Mouse (Mus musculus): ENCODE results near the gene Mrtfa.

Gene Mrtfa

DNA sequence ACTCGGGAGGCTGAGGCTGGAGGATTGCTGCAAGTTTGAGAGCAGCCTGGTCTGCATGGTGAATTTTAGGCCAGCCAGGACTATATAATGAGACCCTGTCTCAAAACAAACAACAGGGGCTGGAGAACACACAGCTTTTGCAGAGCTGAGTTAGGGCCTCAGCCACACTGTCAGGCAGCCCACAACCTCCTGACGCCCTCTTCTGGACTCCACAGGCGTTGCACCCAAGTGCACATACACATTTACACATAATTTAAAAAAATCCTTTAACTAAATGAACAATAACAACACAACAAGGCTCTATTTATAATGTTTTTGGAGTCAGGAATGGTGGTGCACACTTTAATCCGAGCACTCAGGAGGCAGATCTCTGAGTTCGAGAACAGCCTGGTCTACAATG, 7.9 kb upstream of the Mrtfa start:
- DNase-seq (ENCODE audit: extremely low spot score, low read depth, low spot score): no peak

DNA sequence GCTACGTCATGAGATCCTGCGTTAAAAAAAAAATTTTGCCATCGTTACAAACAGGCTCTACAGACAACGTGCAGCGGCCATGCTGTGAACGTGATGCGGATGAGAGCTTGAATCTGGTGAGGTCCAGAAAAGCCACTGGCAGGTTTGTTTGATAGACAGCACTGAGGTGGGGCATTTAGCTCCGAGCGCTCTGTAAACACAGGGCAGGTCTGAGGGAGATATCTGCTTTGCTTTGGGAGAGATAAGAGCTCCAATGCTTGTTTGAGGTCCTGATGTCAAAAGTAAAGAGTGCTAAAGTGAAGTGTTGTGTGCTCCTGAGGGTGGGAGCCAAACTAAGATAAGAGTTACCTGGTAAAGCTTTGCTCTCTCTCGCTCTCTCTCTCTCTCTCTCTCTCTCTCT, 6.6 kb upstream of the Mrtfa start:
- no peak for DNase-seq (ENCODE audit: extremely low spot score, low read depth, low spot score)

DNA sequence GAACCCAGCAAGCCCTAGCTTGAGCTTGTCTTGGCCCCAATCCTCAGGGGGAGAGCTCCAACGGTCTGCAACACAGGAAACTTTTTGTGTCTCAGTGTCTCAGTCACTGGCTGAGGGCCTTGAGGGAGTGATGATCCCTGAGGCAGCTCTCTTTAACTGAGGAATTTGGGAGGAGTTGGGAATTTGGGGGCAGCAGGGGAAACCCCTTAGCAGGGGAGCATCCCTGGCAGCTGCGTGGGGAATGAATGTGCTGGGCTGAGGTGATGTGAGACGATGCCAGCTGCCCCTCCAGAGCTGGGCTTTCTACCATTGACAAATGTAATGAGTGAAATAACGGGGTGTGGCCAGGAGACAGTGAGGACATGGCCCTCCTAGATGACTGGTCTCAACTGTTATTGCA, 4.9 kb upstream of the Mrtfa start:
- no peak for DNase-seq (ENCODE audit: extremely low spot score, low read depth, low spot score)

DNA sequence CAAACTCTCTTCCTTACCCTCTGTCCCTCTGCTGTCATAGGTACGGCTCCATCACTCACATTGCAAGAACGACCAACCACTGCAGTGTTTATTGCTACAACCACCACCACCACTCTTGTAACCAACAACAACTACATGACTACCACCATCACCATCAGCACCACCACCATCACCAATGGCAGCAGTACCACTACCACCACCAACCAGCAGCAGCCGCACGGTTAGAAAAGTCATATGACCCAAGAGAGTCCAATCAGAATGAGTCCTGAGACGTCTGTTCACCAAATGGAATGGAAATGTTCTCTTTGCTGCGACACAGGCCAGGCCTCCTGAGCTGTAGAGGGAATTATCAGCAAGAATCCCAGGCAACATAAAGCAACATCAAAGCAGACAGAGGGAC, 4.2 kb upstream of the Mrtfa start:
- no peak for DNase-seq (ENCODE audit: extremely low spot score, low read depth, low spot score)

DNA sequence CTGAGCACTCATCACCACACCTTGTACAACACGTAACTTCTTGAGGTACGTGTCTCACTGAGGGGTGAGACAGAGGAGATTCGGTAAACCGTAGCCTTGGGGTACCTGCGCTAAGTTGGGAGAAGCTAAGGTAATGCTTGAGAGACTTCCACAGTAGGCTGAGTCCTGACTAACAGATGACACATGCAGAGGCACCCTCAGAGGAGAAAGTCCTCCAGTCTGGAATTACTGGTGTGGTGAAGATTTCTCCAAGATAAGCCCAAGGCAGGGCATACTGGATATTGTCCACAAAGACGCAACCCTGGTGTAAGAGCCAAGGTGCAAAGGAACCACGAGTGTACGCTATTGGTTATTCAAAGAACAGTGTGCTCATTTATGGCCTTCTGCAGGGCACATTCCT, 2.3 kb upstream of the Mrtfa start:
- no peak for DNase-seq (ENCODE audit: extremely low spot score, low read depth, low spot score)

DNA sequence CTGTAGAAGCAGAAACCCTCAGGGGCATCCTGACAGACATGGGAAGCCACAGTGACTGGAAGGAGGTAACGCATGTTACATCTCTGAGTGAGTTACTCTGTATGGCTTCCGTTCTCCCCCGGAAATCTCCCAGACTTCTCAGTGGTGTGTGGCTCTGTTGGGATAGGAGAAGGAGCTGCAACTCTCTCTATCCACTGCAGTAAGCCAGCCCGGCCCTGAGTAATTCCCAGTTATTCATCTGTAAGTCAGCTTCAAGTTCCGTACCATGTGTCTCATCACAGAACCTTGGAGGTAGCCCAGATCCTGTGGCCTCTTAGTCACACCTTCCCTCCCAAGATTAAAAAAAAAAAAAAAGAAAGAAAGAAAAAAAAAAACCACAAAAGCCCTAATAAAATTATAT, 1.8 kb upstream of the Mrtfa start:
- no peak for DNase-seq (ENCODE audit: extremely low spot score, low read depth, low spot score)

DNA sequence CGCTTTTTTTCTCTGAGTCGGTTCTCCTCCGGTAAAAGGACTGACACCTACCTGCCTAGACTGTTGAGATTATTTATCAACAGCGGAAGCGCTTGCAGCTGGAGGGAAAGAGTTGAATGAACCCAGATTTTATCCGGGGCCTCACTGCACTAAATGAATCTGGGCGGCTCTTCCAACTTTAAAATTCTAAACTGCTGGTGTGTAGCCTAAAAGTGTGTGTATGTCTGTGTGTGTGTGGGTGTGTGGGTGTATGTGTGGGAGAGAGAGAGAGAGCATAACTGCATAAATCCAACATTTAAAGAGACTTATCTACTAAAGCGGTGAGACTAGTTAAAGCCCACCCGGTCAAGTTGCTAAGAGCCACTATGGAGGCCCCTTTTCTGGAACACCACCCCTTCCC, 746 bp upstream of the Mrtfa start:
- DNase-seq (ENCODE audit: extremely low spot score, low read depth, low spot score): no peak

DNA sequence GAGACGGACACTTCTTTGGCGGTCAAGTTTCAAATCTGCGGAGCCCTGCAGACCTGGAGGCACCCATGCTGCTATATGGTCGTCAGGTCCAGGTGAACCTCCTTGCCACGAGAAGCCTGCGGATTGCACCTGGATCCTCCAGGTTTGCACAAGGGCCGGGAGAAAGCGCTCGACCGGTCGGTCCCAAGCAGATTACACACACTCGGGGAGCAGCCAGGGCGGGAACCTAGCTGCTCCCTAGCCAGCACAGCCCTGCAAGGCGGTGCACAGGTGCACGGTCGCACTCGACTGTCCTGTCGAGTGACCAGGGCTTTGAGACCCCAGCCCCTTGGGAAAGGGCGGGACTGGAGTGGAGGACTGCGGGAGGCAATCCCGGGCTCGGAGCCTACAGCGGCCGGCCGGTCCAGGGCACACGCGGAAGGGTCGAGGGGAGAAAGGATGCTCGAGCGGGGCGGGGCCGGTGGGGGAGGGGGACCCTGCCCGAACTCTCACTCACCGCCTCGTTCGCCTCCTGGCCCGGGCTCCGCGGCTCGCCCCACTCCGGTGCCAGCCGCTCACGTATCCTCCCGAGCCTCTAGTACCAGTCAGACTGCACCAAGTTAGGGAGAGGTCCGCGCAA, 437 bp downstream of the Mrtfa start:
- DNase-seq (ENCODE audit: extremely low spot score, low read depth, low spot score): no peak

DNA sequence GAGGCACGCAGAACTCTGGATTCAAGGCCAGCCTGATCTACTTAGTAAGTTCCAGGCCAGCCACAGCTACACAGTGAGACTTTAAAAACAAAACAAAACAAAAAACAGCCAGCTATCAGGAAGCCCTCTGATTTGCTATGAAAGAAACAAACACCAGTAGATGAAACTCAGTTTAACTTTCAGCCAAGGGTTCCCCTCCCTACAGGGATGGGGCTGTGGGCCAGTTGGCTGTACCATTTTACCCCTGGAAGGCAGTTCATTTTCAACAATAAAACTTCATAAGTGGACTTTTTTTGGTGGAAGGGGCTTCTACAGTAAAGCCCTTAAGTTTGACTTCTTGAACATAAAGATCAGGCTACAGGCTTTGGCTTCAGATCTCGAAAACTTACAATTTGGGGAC, 1.5 kb downstream of the Mrtfa start:
- DNase-seq (ENCODE audit: extremely low spot score, low read depth, low spot score): no peak

DNA sequence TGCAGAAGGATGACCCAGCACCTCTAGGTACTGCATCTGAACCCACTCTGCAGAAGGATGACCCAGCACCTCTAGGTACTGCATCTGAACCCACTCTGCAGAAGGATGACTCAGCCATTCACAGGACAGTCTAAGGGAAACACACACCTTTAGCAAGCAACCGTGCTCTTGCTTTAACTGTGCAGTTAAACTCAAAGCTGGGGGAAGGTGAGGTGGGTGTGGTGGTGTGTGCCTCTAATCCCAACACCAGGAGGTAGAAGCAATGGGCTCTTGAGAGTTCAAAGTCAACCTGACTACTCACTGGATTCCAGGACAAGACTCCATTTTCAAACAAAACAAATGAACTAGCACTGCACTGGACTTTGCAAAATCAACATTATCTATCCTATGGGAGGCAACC, 5.6 kb downstream of the Mrtfa start:
- no peak for DNase-seq (ENCODE audit: extremely low spot score, low read depth, low spot score)

DNA sequence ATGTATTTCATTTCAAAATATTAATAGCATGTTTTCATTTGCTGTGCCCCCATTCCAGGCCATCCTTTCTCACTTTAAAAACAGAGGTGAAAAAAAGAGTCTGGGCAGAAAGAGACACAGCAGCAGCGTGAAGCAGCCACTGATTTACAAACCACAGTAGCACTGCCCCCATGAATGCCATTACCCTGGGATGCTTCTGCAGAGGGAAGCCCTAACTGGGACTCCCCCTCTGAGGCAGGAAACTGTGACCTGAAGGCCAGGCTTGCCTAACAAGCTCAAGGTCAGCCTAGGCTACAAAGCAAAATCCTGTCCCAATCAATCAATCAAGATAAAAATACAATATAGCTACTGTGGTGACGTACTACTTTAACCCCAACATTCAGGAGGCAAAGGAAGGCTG, 9.3 kb downstream of the Mrtfa start:
- no peak for DNase-seq (ENCODE audit: extremely low spot score, low read depth, low spot score)

DNA sequence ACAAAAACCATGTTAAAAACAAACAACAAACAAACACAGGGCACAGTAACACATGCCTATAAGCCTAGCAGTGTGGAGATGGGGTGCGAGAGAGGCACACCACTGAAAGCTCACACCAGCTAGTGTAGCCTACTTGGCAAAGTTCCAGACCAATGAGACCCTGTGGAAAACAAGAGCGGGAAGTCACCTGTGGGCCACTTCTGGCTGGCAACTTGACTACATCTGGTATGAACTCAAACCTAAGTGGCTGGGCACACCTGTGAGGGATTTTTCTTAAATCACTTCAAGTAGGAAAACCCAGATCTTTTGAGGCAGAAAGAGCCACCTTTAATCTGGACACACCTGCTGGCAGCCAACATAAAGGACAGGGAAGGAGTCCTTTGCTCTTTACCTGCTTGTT, 11.0 kb downstream of the Mrtfa start:
- DNase-seq (ENCODE audit: extremely low spot score, low read depth, low spot score): no peak

DNA sequence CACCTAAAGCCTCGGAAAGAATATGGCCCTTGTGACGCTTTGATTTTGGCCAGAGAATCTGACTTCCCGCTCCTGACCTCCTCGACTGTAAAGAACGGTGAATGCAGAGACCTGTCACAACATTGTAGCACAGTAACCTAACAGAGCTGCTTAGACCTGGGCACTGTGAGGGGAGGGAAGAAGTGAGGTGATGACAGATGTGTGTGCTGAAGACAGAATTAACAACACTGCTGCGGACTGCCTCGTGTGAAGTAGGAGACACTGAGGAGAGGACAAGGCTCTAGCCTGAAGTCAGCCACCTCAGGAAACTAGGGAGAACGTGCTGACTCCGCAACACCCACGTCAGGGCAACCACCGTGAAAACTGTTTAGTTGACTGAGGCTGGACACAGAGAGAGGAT, 11.9 kb downstream of the Mrtfa start:
- no peak for DNase-seq (ENCODE audit: extremely low spot score, low read depth, low spot score)

DNA sequence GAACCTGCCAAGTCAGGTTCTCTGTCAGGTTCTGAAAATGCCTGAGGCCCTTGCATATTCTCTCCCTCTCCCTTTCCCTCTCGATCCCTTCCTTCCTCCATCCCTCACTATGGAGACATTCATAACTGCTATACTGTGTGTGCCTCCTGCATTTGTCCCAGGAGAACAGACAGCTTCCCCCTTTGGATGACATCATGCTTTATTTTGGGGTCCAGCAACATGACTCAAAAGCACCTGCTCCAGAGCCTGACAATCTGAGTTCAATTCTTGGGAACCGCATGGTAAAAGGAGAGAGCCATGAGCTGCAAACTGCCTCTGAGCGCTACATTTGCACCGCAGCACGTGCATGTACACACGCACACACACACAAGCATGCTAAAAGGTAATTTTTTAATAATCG, 12.7 kb downstream of the Mrtfa start:
- DNase-seq (ENCODE audit: extremely low spot score, low read depth, low spot score): no peak

DNA sequence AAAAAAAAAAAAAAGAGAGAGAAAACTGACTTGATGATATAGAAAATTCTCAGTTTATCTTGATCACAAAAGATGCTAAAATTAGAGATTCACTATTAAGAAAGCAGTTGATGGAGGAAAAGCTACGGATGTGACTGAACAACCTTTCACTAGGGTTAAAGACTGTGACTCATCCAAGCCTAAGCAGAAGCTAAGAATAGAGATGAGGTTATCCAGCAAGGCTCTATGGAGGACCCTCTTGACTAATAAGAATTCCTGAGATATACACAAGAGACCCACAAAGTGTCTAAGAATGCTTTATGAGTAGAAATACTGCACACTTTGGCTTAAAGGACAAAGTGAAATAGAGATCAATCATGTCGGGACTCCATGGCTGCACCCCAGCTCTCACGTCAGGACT, 14.9 kb downstream of the Mrtfa start:
- no peak for DNase-seq (ENCODE audit: extremely low spot score, low read depth, low spot score)

DNA sequence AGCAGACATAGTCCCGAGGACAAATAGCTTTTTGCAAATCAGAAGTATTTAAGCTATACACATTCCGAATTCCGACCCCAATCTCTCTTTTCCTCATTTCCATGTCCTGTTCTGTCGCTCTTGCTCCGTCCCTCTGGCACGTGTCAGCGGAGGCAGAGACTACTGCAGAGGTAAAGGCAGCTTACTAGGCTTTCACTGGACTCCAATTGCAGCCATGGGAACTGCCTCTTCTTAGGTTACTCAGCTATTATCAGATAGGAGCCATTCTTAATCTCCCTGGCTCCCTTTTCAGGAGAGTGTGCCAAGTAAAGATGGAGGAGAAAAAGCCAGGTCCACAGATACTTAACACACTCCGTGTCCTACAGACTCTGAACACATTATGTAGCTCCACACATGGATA, 18.3 kb downstream of the Mrtfa start:
- DNase-seq (ENCODE audit: extremely low spot score, low read depth, low spot score): no peak

DNA sequence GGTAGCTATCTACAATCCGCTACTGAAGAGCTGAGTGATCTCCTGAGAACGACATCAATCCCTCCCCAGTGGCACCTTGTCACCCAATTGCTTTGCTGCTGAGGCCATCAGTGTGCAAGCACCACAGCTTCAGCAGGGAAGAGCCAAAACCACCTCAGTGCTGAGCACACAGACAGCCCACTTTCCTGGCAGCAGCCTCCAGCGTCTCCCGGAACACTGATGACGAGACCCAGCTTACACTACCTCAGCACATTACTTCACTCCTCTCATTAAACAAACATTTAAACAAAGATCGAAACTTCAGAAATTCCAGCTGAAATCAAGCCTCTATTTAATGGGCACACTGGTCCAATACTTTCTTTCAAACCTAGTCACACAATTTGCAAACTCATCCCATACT, 21.8 kb downstream of the Mrtfa start:
- DNase-seq (ENCODE audit: extremely low spot score, low read depth, low spot score): no peak

DNA sequence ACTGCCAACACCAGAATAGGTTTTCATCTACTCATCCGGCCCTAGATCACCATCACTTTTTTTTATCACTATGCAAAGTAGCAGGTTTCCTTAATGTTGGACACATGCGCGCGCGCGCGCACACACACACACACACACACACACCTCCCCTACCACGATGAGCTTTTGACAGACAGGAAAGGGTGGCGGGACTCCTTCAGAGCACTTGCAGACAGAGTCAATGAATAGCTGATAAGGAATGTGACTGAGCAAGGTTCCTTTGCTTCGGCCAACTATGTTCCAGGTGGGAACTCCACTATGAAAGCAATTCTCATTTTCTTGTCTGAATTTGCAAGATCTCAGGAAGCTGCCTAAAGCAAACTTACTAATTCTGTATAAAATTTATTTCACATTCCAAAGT, 22.7 kb downstream of the Mrtfa start:
- DNase-seq (ENCODE audit: extremely low spot score, low read depth, low spot score): no peak

DNA sequence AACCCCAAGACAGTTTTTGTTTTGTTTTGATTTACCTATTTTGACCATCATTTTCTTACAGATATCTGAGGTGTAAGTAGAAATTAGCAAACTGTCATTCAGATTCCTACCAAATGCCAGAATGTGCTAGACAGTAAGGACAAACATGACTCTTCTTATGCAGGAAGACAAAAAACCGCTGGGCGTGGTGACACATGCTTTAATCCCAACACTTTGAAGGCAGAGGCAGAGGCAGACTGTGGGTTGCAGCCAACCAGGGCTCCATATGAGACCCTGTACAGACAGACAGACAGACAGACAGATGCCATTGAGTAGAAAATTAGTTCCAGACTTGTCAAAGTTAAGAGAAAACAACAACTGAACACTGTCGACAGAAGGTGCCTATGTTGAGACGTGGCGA, 24.3 kb downstream of the Mrtfa start:
- no peak for DNase-seq (ENCODE audit: extremely low spot score, low read depth, low spot score)

DNA sequence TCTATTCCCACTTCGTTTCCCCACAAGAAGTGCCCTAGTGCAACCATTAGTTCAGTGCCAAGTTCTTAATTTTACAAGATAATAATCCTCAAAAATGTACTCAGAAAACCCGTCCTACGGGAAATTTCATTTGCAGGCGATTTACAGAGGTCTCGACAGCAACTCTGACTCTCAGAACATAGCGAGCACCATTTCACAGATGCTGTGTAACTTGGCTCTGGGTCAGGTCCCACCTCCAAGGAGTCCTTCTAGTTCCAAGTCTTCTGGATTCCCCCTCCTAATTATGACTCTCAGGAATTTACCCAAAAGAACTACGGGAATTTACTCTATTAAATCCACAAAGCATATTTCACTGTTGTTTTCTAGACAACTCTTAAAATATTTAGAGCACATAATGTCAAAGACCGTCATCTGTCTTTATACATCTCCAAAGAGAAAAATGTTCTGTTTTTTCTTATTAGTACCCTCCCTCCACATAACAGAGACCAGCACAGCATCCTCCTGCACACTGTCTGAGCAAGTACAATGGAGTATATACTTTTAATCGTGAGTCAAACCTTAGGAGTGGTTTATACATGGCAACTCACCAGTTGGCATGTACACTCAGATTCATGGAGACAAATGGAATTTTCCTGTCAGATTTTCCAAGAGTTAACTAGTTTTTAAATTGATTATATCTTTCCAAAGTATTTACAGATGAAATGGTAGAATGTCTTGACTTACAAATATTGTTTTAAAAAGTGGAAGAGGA, 25.8 kb downstream of the Mrtfa start:
- no peak for DNase-seq (ENCODE audit: extremely low spot score, low read depth, low spot score)

DNA sequence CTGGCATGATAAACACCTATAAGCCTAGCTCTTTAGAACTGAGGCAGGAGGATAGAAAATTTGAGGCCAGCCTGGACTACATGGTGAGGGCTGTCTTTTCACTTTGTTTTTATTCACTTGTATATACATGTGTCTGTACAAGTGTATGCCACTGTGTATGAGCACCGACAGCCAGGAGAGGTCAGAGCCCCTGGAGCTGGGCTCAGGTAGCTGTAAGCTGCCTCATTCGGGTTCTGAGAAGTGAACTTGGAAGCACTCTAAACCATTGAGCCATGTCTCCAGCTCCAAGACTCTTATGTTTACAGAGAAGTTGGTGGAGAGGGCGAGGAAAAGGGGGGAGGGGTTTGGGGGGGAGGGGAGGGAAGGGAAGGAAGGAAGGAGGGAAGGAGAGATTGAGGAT, 29.0 kb downstream of the Mrtfa start:
- DNase-seq (ENCODE audit: extremely low spot score, low read depth, low spot score): no peak

DNA sequence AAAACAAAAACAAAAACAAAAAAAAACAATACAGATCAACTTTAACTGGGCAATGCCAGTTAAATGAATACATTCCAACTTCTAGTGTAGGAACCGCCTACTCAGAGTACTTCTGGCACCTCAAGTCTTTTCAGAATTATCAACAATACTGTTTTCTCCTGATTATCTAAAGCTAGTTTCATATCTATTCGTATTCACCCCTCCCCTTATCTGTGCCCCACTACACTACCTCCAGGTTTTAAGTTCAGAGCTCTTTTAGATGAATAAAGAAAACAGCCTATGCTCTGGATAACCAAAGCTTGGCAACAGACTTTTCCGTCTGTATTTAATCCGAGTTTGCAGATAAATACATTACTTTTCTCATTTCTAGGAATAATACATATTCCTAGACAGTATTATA, 29.9 kb downstream of the Mrtfa start:
- DNase-seq (ENCODE audit: extremely low spot score, low read depth, low spot score): no peak

DNA sequence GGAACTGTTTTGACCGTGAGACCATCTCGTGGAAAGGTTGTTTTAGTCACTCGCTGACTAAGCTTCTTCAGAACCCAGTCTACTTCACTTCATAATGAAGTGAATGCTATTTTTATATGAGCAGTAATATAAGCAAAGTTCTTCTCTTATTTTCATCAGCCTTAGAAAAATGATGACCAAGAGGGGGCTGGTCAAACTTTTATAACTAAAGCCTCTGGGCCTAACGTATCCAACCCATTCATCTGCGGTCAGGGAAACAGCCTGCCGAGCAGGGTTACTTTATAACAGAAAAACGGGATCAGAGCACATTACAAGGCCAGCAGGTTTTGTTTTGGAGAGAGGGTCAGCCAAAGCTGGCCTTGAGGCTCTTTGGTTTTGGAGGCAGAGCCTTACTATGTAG, 31.3 kb downstream of the Mrtfa start:
- no peak for DNase-seq (ENCODE audit: extremely low spot score, low read depth, low spot score)
